Mouse (Mus musculus) CD4-positive, CD25-positive, alpha-beta regulatory T cell, adult 4 months (primary cell): Measurements from ENCODE around the gene Fam214a. TPM values are rescaled to one million over a fixed set of nuclear protein-coding genes. Genes with fewer than 3 reads are reported as not detected.

Experiments used
- polyA plus RNA-seq, 2 experiments: library from polyadenylated mRNA; unstranded; fragments of 100-300 nt; shearing (Covaris generic); gene quantifications; one replicate each; pipeline ENCODE4 v1.2.1; 2017

Gene Fam214a
- polyA plus RNA-seq, 2 experiments from 2014 or later, result 24.3 to 28.4 TPM

Other genes starting within 250 kb of the Fam214a start
- gene Onecut1, start 91.0 kb upstream of the Fam214a start, polyA plus RNA-seq, result not detected
- gene Arpp19, start 84.7 kb downstream of the Fam214a start, polyA plus RNA-seq, result 100 to 1,000 TPM; 284 to 368 TPM
- gene Myo5a, start 118.1 kb downstream of the Fam214a start, polyA plus RNA-seq, result 1 to 10 TPM; 6.0 to 8.2 TPM